Mouse (Mus musculus) midbrain, embryonic 16.5 days (tissue): ENCODE results near the gene Rbm33. TPM values are rescaled to one million over a fixed set of nuclear protein-coding genes. Genes with fewer than 3 reads are reported as not detected.

Experiments
- ATAC-seq: fragments of 200-750 bp; cut with Nextera tagmentation; 2 replicates; pipeline ENCODE4 v1.8.0; 2017; ENCODE audit warnings: moderate TSS enrichment
- H3K27ac ChIP-seq: fragments of 300-500 bp; sonication (generic); 2 replicates; pipeline ENCODE4 v1.5.1; 2014; ENCODE audit warnings: mild to moderate bottlenecking, low read length, mixed read lengths
- H3K27me3 ChIP-seq: fragments of 300-500 bp; sonication (generic); 2 replicates; pipeline ENCODE4 v1.6.1; 2014; ENCODE audit warnings: low read depth, low read length, mixed read lengths; ENCODE audit not compliant: control insufficient read depth, insufficient read depth
- H3K36me3 ChIP-seq: fragments of 300-500 bp; sonication (generic); 2 replicates; pipeline ENCODE4 v1.6.1; 2014; ENCODE audit warnings: mild to moderate bottlenecking, low read length, moderate library complexity, mixed read lengths; ENCODE audit not compliant: control insufficient read depth, insufficient read depth
- H3K4me1 ChIP-seq: fragments of 300-500 bp; sonication (generic); 2 replicates; pipeline ENCODE4 v1.6.1; 2014; ENCODE audit warnings: mild to moderate bottlenecking, low read length, mixed read lengths; ENCODE audit not compliant: control insufficient read depth, insufficient read depth
- H3K4me2 ChIP-seq: fragments of 300-500 bp; sonication (generic); 2 replicates; pipeline ENCODE4 v1.6.1; 2014; ENCODE audit warnings: mild to moderate bottlenecking, low read length, mixed read lengths
- H3K4me3 ChIP-seq: fragments of 300-500 bp; sonication (generic); 2 replicates; pipeline ENCODE4 v1.5.1; 2014; ENCODE audit warnings: low read depth, mild to moderate bottlenecking, low read length, moderate library complexity, mixed read lengths
- H3K9ac ChIP-seq: fragments of 300-500 bp; sonication (generic); 2 replicates; pipeline ENCODE4 v1.6.1; 2014; ENCODE audit warnings: low read depth, low read length, mixed read lengths
- H3K9me3 ChIP-seq: fragments of 300-500 bp; sonication (generic); replicated peaks from 2 replicates; pipeline ENCODE4 v1.6.1; 2014; ENCODE audit warnings: mild to moderate bottlenecking, low read length, mixed read lengths; ENCODE audit not compliant: control insufficient read depth, poor library complexity, severe bottlenecking
- WGBS: fragments of 180-500 bp; shearing (Covaris S2); extraction: QIAGEN DNeasy Blood & Tissue Kit; methylation state at CpG from one replicate; pipeline ENCODE4 v1.1.7; 2014; 5-methylcytosine and 5-hydroxymethylcytosine counted together
- polyA plus RNA-seq: library from polyadenylated mRNA; unstranded; fragments of >200 nt; fragmentation: Nextera tagmentation; extraction: Ambion mirVana; gene quantifications from 2 replicates; pipeline ENCODE4 v1.2.1, GENCODE M21; 2015

The Rbm33 gene
- polyA plus RNA-seq, 1 experiment from 2014 or later = 14.1 TPM

GRCm38 (mm10) chr5:28317917-28318267 lies 971 bp downstream of the Rbm33 start:
- H3K4me3 ChIP-seq = peak overlapping the region; percentile 97
- no peaks in the 10 kb centered on the region for H3K36me3 ChIP-seq
- no peaks in the 10 kb centered on the region; the same call in 1 of the 2 replicates for H3K27me3 ChIP-seq
- WGBS = 11% methylated on average over 3 of the region's 3 CpGs
- no peak for ATAC-seq
- no peaks in the 10 kb centered on the region for H3K9me3 ChIP-seq
- H3K27ac ChIP-seq = no peak overlapping the region; the same call in 1 of the 2 replicates
- peak overlapping the region; percentile 82 for H3K4me2 ChIP-seq
- H3K4me1 ChIP-seq = peaks cover 32% of the 10 kb centered on the region
- H3K9ac ChIP-seq = peak overlapping the region; percentile 99

- peak overlapping the region; percentile 97 for H3K4me3 ChIP-seq
- no peak for ATAC-seq
- H3K36me3 ChIP-seq = no peaks in the 10 kb centered on the region
- H3K4me1 ChIP-seq = peaks cover 32% of the 10 kb centered on the region
- H3K4me2 ChIP-seq = peak overlapping the region; percentile 82
- H3K27ac ChIP-seq = no peak overlapping the region
- H3K27me3 ChIP-seq = no peaks in the 10 kb centered on the region; the same call in 1 of the 2 replicates
- H3K9ac ChIP-seq = no peak overlapping the region
- no peaks in the 10 kb centered on the region for H3K9me3 ChIP-seq
- 57% methylated on average over 2 of the region's 2 CpGs for WGBS
Observed at GRCm38 (mm10) chr5:28318671-28319070, 1.8 kb downstream of the Rbm33 start.

- Histone ChIP-seq H3K9ac (no peak overlapping the region), H3K27me3 (no peaks in the 10 kb centered on the region), H3K4me2 (no peak overlapping the region), H3K27ac (no peak overlapping the region), H3K36me3 (no peaks in the 10 kb centered on the region), H3K9me3 (no peaks in the 10 kb centered on the region), H3K4me3 (no peak overlapping the region), H3K4me1 (peaks cover 34% of the 10 kb centered on the region)
- WGBS = 87% methylated on average over 1 of the region's 1 CpGs
- no peak for ATAC-seq
Observed at GRCm38 (mm10) chr5:28321769-28322168, 4.8 kb downstream of the Rbm33 start.

- Histone ChIP-seq H3K4me3 (no peak overlapping the region), H3K36me3 (no peaks in the 10 kb centered on the region), H3K27ac (no peak overlapping the region), H3K27me3 (no peaks in the 10 kb centered on the region), H3K9me3 (no peaks in the 10 kb centered on the region), H3K4me1 (peaks cover 36% of the 10 kb centered on the region), H3K4me2 (no peak overlapping the region), H3K9ac (no peak overlapping the region)
- WGBS = 89% methylated on average over 3 of the region's 3 CpGs
- ATAC-seq = no peak
Observed at GRCm38 (mm10) chr5:28322189-28322588, 5.3 kb downstream of the Rbm33 start.

GRCm38 (mm10) chr5:28323822-28324221 lies 6.9 kb downstream of the Rbm33 start:
- ATAC-seq = no peak
- Histone ChIP-seq H3K9me3 (no peaks in the 10 kb centered on the region), H3K27ac (no peak overlapping the region), H3K9ac (no peak overlapping the region), H3K4me3 (no peak overlapping the region), H3K27me3 (no peaks in the 10 kb centered on the region), H3K4me2 (no peak overlapping the region), H3K4me1 (peaks cover 31% of the 10 kb centered on the region), H3K36me3 (no peaks in the 10 kb centered on the region)
- WGBS = 85% methylated on average over 2 of the region's 2 CpGs

GRCm38 (mm10) chr5:28324457-28324856 lies 7.5 kb downstream of the Rbm33 start:
- 88% methylated on average over 1 of the region's 1 CpGs for WGBS
- H3K4me2 ChIP-seq = no peak overlapping the region
- no peak overlapping the region for H3K9ac ChIP-seq
- ATAC-seq = no peak
- H3K9me3 ChIP-seq = no peaks in the 10 kb centered on the region
- no peaks in the 10 kb centered on the region for H3K36me3 ChIP-seq
- no peak overlapping the region for H3K27ac ChIP-seq
- no peaks in the 10 kb centered on the region for H3K27me3 ChIP-seq
- no peak overlapping the region for H3K4me3 ChIP-seq
- peaks cover 28% of the 10 kb centered on the region for H3K4me1 ChIP-seq

GRCm38 (mm10) chr5:28329024-28329806 lies 12.3 kb downstream of the Rbm33 start:
- no peaks in the 10 kb centered on the region for H3K9me3 ChIP-seq
- 76% methylated on average over 7 of the region's 7 CpGs for WGBS
- no peak overlapping the region for H3K4me2 ChIP-seq
- H3K9ac ChIP-seq = no peak overlapping the region
- H3K27ac ChIP-seq = no peak overlapping the region
- no peak for ATAC-seq
- H3K27me3 ChIP-seq = no peaks in the 10 kb centered on the region
- H3K4me3 ChIP-seq = no peak overlapping the region
- peaks cover 7% of the 10 kb centered on the region for H3K4me1 ChIP-seq
- H3K36me3 ChIP-seq = peaks cover 7% of the 10 kb centered on the region

GRCm38 (mm10) chr5:28333731-28334130 lies 16.8 kb downstream of the Rbm33 start:
- Histone ChIP-seq H3K27ac (no peak overlapping the region), H3K36me3 (peaks cover 7% of the 10 kb centered on the region), H3K4me2 (no peak overlapping the region), H3K27me3 (no peaks in the 10 kb centered on the region), H3K9me3 (no peaks in the 10 kb centered on the region), H3K4me3 (no peak overlapping the region), H3K4me1 (peaks cover 4% of the 10 kb centered on the region), H3K9ac (no peak overlapping the region)
- no peak for ATAC-seq
- WGBS = 99% methylated on average over 2 of the region's 2 CpGs

- Histone ChIP-seq H3K4me3 (no peak overlapping the region), H3K27ac (no peak overlapping the region), H3K4me2 (no peak overlapping the region), H3K27me3 (no peaks in the 10 kb centered on the region), H3K36me3 (peaks cover 22% of the 10 kb centered on the region), H3K4me1 (no peaks in the 10 kb centered on the region), H3K9me3 (0 out of 2 replicates have a peak, but pooled peaks cover 2% of the 10 kb centered on the region), H3K9ac (no peak overlapping the region)
- ATAC-seq = no peak
Observed at GRCm38 (mm10) chr5:28351857-28352513, 35.1 kb downstream of the Rbm33 start.
